Mouse (Mus musculus) CD4-positive helper T cell, adult 2 months (primary cell): ENCODE data around the gene Lgals12.

Experiments used
- DNase-seq: peaks from one replicate; pipeline ENCODE4 v3.0.0-alpha.2; 2012; ENCODE audit warnings: low read depth, missing footprints, low spot score

Lgals12 gene

DNA sequence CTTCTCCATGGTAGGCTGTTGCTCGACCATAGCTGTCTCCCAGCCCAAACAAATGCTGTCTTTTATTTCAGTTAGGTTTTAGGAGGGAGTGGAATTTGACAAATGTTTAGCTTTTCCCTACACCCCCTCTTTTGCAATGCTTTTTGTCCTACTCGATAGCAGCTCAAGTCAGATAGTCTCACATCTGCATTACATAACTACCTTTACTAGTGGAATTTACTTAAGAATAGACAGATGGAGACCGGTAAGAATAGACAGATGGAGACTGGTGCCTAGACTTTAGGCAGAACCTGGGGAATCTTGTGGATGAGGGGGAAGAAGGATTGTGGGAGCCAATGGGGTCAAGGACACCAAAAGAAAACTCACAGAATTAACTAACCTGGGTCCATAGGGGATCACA is 23.4 kb downstream of the Lgals12 start:
- DNase-seq: no peak

DNA sequence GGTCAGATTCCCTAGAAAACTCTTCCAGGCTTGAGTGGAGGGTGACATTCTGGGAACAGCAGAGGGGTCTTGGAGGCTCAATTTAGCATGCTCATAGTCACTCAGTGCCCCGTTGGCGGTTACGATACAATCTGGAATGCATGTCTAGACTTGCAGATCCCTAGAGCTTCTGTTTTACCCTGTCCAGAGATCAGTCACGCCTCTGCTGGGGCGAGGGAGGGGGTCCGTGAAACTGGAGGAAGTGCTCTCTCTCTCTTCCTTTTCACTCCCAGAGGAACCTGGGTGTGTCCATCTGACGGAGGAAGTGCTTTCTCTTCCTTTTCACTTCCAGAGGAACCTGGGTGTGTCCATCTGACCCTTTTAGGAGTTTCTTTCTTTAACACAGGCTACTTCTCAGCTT is 23.9 kb downstream of the Lgals12 start:
- no peak for DNase-seq

DNA sequence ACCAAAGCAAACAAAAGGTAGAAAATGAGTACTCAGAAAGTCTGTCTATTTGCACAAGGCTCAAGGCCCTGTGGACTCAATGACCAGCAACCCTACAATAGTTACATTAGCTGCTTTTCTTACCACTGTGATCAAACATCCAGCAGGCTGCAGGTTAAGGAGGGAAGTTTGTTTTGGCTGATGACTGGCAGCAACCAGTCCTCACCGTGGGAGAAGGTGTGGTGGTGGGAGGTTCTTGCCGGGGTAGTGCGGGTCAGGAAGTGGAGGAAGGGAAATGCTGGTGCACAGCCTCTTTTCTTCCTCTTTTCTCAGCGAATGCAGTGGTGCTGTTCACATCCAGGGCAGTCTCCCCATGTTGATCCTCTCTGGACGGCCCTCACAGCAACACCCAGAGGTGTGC is 26.0 kb downstream of the Lgals12 start:
- no peak for DNase-seq

DNA sequence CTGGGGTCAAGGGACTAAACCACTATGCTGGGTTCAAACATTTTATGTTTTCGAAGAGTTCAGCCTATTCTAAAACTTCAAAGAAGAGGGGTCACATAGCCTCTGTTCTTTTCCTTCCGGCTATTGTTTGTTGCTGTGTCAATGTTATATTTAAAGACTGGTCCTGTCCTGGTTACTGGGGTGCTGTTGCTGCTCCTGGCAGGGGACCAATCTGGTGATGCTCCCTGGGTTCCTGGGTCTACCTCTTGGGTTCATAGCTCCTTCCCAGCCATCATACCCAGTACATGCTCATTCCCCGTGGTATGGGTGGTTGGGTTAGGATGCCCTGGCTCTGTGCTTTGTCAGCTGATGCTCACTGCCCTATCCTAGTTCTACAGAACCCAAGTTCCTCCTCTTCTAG is 29.3 kb downstream of the Lgals12 start:
- no peak for DNase-seq

DNA sequence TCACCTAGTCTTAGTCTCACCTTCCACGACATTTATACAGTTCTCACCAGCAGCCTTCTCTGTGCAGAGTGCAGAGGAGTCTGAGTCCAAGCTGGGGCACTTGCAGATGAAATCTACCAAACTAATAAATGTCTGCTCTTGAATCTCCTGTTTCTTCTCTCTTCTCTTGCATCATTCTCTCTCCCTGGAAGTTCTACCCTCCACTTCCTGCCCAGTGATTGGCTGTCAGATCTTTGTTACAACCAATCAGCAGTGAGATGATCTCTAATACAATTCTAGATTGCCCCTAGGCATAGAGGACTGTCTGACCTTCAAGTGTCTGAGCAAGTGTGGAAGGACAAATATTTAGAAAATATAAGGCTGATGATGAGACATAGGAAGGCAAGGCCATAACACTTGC is 30.8 kb downstream of the Lgals12 start:
- DNase-seq: no peak

DNA sequence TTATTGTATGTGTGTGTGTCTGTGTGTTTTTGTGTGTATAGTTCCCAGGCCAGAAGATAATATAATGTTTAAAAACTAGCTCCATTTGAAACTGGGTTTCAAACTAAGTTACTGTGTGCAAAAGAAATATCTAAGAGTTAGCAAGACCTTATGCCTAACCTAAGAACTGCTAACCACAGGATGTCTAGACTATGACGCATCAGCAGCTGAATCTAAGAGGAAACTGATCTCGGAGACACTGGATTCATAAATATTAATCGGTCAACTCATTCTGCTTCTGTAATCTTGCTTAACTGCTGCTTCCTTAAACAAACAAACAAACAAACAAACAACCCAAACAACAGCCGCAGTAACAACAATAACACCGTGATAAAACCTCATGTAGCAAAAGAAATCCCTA is 37.3 kb downstream of the Lgals12 start:
- peak; percentile 28 for DNase-seq

DNA sequence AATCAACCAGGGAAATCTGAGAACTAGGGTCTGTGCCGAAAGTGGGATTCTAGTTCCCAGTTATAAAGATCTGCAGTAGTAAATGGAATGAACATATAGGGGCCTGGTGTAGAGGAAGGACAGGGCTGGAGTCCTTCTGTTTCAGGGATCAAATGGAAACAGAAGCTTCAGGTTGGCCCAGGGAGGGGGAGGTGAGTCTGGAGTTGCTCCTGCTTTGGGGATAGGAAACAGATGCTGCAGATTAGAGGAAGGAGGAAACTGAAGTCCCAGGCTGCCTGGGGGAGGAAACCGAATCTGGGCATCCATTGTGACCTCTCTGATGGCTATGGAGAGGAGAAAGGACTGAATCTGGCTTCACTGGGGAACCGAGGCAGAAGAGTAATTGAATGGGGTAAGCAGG is 38.6 kb downstream of the Lgals12 start:
- no peak for DNase-seq

DNA sequence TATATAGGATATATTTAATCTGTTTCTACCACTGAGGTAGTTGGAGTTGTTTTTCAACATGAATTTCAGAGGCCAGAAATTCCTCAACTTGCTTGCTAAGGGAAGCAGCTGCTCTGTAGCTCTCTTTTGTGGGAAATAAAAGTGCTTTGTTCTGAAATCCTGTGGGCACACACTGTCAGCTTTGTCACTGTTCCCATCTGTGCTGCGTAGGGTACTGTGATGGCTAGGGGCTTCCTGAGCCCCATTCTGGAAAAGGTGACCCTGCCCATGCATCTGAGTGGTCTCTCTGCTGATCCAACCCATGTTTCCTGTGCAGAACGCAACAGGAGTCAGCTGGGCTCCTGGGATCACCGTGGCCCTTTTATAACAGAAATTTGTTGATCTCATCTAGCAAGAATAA is 40.2 kb downstream of the Lgals12 start:
- no peak for DNase-seq

DNA sequence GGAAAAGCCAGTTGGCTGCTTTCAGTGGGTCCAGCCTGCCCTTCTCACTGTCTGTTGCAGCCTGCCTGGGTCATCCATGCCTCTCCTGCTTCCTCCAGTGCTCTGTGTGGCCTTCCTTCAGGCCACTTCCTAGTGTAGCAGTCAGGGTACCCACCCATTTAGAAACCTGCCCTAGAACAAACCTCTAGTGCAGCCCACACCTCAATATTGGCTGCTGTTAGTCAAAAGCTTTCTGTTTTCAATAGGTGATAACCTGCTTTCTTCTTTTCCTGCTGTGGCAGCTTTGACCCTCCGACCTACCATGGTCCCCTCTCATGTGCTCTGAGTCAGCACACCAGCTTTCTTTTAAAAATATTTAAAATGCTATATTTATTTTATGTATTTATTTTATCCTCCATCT is 42.5 kb downstream of the Lgals12 start:
- no peak for DNase-seq

DNA sequence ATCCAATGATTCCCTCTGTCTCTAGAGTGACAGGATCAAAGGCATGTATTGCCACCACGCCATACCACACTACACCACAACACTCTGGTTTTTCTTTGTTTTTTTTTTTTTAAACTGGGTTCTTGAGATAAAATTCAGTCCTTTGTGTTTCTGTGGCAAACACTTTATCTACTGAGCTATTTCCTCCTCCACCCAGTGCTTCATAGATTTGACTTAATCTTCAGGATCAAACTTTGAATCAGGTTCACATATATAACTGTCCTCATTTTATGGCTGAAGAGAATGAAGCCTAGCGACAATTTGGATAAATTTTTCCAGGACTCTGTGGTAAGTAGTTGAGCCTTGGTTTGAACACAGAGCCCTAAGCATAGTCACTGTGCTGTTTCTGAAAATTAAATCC is 43.3 kb downstream of the Lgals12 start:
- peak; percentile 14 for DNase-seq

DNA sequence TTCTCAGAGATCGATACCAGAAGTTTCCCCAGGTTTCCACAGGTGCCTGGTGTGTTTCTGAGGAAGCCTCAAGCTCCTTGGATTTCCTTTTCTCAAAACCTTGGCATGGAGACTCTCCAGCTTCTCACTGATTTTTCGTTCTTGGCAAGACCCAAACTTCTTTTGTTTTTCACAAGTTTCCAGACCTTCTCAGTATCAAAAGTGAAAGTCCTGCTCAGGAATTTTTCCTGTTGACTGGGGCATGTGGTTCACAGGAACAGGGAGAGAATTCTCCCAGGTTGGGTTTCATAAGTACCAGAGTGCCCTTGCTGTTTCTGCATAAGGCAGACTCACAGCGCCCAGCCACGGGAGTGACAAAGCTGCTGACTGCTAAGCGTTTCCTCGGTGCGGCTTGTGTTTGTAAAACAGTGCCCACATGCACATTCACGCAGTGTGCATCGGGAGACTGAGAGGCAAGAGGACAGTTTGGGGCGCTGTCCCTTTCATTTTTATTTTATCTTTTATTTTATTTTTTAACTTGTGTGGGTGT is 44.3 kb downstream of the Lgals12 start:
- DNase-seq: no peak

DNA sequence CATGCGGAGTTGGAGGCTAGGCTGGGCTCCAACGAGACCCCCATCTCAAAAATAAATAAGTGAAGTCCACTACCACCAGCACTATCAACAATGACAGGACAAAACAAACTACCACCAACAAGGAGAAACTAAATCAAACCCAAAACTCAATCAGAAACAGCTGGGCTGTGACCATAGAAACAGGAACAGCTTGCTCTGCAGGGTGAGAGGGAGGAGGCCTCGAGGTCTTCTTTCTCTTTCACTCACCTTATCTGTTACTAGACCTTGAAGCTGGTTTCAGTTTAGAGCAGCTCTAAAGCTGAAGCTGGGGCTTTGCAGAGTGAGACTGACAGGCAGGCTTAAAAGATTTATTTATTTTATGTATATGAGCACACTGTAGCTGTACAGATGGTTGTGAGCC is 45.5 kb downstream of the Lgals12 start:
- DNase-seq: peak; percentile 40

DNA sequence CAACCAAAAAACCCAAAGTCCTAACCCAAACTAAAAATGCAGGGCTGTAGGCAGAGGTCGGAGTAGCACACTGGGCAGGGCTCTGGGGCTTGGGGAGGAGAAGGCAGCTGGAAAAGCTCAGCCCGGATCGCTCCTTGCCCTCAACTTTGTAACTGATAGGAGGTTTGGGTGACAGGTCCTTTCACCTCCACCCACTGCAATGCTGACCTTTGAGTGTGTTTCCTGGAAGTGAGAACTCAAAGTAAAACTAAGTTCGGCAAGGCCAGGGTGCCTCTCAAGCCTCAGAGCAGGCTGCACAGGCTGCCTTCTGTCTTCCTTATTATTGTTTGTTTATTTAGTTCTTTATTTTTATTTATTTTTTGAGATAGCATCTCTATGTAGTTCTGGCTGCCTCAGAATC is 47.0 kb downstream of the Lgals12 start:
- no peak for DNase-seq

DNA sequence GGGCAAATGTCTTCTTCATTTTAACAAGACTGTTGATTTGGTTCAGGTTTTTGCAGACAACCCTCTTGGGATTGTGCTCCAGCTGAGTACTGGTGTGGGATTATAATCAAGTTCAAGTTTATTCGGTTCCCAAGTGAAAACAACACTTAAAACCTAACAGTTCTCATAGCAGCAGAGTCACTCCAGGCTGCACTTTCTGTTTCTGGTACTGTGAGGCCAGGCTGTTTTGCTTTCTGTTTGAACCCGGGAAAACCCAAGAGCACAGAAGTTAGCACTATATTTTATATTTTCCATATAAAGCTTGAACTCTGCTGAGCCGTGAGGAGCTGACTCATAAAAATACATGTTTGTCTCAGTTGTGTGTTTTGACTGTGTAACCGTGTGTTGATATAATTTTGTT is 48.3 kb downstream of the Lgals12 start:
- DNase-seq: peak; percentile 52

DNA sequence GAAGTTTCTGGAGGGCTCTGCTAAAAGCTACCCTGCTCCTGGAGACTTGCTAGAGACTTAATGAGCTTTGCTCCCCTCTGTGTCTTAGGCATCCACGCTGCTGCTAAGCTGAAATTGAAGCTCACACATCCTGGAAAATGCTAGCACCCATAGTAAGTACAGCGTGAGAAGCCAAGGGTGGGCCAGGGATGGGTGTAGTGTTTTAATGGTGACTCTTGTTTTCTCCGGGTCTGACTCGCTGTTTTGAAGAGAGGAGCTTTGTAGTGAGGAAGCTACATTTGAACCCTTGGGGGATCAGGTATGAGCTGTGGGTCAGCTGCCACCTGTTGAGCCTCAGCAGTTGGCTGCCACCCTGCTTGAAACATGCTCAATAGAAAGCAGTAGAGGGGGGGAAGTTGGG is 49.1 kb downstream of the Lgals12 start:
- DNase-seq: peak; percentile 20

DNA sequence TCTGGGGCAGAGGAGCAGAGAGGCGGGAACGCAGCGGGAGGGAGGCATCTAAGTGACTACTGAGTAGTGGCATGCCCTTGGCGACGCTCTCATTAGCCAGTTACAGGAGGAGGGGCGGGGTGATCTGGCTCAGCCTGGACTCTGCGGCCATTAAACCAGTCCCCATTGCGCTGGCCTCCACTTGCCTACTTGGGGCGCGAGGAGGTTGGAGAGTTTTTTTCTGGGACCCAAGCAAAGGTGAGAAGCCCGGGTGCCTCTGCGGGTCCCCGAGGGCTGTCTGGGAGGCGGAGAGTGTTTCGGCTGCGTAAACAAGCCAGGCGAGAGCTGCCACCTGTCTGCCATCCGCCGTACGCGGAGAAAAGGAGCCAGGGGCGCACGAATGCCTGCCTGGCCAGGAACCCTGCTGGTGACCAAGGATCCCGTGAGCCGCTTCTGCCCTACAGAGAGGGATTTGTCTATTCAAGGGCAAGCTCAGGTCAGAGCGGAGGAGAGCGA is 49.6 kb downstream of the Lgals12 start, which contains the start of gene Pla2g16:
Gene Pla2g16, plus strand, starts transcription at position 132 of the 495 bp plus-strand sequence.
- DNase-seq: peak; percentile 68

DNA sequence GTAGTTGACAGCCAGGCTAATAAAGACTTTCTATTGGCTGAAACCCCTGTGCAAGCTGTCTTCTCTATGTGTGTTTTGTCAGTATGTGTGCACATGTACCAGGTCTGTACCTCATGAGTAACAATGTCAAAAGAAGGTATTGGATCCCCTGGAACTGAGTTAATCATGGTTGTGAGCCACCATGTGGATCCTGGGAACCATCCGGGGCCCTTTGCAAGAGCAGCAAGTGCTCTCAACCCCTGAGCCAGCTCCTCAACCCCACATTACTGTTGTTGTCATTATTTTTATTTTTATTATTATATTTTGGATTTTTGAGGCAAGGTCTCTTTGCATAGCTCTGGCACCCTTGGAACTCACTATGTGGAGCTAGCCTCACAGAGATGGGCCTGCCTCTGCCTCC is 50.4 kb downstream of the Lgals12 start:
- DNase-seq: no peak

DNA sequence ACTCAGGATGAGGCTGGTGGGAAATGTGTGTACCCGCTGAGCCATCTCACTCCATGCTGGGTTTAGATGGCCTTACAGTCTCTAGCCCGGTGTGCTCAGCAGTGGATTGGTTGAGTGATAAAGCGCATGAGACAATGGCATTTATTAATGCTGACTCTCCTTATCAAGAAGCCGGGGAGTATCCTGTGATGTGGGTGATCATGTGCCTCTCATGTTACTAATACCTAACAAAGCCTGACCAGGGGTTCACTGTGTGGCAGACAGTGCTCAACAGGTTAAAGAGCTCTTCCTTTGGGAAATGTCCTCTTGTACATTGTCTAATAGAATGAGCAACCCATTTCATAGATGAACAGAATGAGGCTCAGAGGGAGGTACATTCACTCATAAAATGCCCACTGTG is 52.1 kb downstream of the Lgals12 start:
- no peak for DNase-seq

DNA sequence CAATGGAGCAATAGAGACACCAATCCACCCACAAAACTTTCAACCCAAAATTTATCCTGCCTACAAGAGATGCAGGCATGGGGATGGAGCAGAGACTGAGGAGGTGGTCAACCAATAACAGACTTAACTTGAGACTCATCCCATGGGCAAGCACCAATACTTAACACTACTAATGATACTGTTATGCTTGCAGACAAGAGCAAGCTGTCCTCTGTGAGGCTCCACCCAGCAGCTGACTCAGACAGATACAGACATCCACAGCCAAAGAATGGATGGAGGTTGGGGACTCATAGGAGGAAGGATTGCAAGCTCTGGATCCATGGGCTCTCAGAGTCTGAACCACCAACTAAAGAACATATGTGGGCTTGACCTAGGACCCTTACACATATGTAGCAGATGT is 53.6 kb downstream of the Lgals12 start:
- no peak for DNase-seq

DNA sequence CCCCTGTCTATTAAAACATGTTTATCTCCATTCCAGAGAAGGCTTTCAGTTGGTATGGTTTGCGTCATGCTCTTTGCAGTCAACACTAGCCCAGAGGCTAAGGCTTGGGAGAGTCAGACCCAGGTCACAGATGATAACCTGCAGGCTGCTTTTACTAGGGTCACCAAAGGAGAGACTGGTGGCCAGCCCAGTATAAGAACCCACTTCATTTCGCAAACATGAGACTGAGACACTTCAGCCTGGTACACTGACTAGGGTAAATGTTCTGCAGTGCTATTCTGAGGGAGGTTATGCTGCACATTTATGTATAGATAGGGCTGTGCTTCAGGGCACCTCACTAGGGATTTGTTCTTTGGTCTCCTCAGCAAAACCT is 54.7 kb downstream of the Lgals12 start:
- no peak for DNase-seq

DNA sequence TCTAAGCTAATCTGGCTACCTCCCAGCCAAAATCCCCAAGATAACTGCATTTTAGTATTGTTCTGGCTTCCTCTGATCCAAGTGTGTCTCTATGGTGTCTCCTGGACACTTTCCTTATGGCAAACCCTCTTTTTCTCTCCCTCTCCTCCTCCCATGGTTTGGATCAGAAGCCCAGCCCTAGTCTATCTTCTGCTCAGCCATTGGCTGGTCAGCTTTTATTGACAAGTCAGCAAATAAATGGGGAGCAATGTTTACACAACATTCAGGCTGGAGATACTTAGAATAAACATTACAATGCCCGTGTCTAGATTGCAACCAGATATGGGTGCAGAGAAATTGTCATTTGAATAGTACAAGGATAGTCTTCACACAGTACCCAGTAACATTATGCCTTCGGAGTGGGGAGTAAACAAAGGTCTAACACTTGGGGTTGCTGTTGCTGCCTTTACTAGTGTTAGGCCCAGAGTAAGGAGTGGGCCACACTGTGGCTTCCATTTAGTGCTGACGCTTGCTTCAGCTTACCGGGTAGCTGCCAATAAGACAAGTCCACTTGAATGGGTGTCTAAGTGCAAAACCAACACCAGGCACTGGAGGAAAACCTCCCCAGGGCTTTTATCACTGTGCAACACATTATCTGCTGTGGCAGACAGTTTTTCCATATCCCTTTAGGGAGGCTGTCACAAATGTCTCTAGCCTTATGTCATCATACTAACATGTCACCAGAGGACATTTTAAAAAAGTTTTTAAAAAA is 55.3 kb downstream of the Lgals12 start:
- DNase-seq: no peak

DNA sequence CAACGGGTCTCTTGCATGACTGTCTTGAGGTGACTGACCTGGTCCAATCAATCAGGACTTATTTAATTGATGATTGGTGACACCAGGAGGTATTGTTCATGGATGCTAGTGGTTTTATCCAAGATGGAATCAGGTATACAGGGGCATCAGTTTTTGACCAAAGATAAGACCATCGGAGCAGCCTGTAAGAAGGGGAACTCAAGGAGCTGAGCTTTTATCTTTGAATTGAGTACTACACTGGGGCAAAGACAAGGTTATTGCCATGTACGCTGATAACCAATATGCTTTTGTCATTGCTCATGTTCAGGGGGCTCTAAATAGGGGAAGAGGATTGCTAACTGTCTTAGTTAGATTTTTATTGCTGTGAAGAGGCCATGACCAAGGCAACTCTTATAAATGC is 58.1 kb downstream of the Lgals12 start:
- DNase-seq: no peak
